Mouse (Mus musculus): Measurements from ENCODE around the gene Hnrnpa2b1. TPM values are rescaled to one million over a fixed set of nuclear protein-coding genes. Genes with fewer than 3 reads are reported as not detected.

The Hnrnpa2b1 gene
- total RNA-seq, 2 experiments from 2014 or later: 387 to 461 TPM

DNA sequence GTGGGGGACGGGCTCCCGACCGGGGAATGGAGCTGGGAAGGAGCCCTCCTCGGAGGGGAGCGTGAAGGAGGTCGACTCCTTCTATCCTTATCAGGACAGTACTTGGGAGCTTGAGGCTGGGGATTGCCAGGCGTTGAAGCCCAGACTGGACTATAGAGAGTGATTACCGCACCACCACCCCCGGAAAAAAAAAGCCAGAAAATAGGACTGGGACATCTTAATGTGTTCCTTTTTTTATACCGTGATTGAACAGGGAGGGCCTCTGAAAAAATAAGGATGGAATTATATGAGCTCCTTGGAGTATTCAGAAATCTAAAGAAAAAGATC is 1.4 kb upstream of the Hnrnpa2b1 start:
- intact Hi-C loops (cut with DNase I): no loop called here
- no peak for DNase-seq (ENCODE audit: low spot score)

DNA sequence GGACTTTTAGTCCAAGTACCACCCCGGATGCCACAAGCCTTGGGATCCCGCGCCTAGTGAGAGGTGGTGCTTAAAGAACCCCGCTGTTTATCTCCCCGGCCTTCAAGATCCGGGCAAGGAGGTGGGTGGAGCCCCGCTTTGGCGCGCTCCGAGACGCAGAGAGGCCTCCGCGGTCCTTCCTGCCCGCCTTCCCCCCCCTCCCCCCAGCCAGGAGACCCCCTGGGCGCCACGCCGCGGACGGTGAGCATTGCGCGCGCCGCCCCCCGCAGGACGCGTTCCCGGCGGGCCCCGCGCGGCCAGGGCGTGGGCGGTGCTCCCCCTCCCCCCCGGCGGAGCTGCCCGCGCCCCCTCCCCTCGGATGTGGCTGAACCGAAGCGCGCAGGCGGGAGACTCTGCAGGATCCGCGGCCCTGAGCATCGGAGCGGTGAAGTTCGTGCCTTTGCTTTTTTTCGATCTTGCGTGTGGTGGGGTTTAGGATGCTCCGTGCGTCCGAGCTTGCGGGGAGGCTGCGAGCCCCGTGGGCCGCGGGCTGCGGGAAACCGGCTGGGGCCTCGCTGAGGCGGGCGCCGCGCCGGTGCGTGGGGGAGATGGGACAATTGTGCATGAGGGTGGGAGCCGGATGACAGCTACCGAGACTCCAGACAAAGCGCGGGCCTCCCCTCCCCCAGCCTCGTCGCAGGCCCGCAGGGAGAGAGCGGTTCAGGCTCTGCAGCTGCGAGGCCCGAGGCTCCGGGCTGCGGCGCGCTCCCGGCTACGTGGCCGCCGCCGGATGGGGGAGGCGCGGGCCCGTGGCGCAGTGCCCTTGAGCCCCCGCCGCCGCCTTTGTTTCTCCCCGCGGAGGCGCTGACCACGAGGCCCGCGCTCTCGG is 851 bp upstream of the Hnrnpa2b1 start, which contains the start of gene Cbx3:
Gene Cbx3, plus strand, starts transcription at position 50 of the 868 bp plus-strand sequence.
- intact Hi-C loops (cut with DNase I): no loop called here

DNA sequence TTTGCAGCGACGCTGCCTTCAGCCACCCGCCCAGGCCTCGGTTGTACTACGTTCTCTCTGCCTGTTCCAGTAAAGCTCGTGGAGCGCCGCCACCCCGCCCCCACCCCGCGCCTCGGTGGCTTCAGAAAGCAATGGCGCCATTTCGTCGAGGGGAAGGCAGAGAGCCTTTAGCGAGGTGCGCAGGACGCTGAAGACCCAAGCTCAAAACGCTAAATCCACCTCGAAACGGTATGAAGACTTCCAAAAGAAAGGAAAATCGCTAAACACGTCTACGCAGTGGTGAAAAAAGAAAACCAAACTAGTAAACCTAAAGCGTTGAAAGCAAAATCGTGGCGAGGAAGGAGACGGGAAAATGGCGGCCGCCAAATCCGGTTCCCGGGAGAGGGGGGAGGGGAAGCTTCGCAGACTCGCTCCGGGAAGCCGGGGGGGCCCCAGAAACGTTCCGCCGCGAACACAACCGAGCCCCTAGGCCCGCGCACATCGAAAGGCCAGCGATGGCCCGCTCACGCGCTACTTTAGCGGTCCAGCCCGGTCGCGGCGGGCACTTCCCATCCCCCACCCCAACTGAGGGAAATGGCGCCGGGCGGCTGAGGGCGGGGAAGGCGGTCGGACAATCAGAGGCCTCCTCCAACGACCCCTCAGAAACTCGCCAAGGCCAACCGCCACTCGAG is 668 bp downstream of the Hnrnpa2b1 start:
- intact Hi-C loops (cut with DNase I): no loop called here
- DNase-seq (ENCODE audit: low spot score): peak; percentile 55

More for the DNA sequence above, 851 bp upstream of the Hnrnpa2b1 start, which contains the start of gene Cbx3:
- peak; percentile 62 for DNase-seq (ENCODE audit: low spot score)

DNA sequence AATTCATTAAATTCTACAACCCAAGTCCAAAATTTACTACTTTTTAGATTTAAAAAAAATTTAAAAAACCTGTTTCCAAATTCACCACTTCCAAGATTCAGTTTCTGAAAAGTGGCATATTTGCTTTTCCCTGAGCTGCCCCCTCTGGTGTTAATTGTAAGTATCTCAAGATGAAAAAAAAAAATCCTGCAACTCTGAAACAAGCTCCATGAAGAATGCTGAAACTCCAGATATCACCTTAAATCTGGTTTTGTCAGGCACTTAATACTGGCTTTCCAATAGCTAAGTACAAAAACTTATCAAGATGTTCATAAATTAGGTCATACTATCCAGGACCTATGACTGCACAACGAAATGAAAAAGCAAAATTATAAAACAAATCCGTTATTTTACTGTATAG is 2.0 kb downstream of the Hnrnpa2b1 start:
- intact Hi-C loops (cut with DNase I): no loop called here
- no peak for DNase-seq (ENCODE audit: low spot score)

DNA sequence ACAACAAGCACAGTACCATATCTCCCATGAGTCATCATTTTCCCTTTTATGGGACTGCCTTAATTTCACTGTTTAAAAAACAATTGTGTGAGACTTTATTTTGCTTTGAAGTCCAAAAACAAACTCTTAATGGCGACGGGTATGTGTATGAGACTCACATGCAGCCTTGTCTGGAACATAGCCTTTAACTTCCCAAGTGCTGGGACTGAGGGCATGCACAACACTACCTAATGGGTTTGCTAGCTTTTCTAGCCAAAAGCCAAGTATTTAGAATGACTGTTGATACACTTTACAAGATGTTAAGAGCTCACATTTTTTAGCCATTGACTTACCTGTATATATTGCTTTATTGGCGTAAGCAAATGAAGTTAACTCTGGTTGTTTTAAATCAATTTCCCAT is 9.3 kb downstream of the Hnrnpa2b1 start:
- no peak for DNase-seq (ENCODE audit: low spot score)

DNA sequence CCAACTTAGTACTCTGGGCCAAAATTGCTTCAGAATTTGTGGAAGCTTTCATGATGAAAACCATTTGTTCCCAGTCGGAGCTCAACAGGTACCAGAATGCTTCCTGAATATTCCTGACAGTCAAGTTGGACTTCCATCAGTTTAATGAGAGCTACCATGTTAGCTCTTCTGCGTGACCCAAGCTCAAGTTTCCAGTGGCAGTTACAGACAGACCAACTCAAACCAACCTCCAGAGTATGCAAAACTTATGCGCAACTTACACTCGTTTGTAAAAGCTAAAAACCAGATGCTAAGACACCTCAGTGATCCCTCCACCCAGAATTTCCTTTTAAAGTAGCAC is 9.7 kb downstream of the Hnrnpa2b1 start:
- intact Hi-C loops (cut with DNase I): no loop called here

More for the DNA sequence above, 9.3 kb downstream of the Hnrnpa2b1 start:
- intact Hi-C loops (cut with DNase I): no loop called here

DNA sequence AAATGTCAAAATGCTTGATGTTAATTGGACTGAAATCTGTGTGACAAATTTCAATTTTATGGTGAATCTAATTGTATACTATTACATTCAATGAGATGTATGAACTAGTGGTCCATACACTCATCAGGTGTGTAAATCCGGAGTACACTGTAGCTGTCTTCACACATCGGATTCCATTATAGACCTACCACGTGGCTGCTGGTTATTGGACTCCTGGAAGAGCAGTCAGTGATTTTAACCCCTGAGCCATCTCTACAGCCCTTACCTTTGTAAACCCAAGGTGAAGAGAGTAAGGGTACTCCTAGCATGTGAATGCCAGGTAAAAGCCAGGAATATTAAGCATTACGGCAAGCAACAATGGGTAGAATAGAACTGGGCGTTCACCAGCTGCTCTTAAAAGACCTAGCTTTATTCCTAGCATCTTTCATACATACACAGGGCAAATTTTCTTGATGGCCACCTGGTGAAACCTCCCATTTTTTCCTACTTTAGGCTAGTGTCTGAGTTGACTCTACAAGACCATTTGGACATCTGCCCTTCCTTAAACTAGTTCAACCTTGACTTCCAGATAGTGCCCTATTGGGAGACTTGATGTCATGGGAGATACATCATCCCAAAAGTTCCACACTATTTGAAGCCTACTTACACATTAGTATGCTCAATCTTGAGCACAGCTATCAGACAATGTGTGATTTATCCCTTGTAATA is 10.2 kb downstream of the Hnrnpa2b1 start:
- intact Hi-C loops (cut with DNase I): no loop called here
- no peak for DNase-seq (ENCODE audit: low spot score)

More for the DNA sequence above, 9.7 kb downstream of the Hnrnpa2b1 start:
- no peak for DNase-seq (ENCODE audit: low spot score)

DNA sequence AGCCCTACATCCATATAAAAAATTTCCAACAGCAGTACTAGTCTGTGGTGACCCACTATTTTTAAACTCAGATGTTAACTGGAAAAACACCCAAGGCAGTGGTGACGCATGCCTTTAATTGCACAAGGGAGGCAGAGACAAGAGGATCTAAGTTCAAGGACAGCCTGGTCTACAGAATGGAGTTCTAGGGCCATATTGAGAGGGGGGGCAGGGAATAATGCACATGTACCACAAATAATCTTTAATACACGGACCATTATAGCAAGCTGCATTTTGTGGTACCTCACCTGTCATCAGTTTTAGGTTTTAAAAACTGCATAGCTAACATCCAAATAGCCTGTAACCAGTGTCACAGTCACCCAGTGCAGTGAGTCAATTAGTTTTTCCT is 10.8 kb downstream of the Hnrnpa2b1 start:
- intact Hi-C loops (cut with DNase I): no loop called here
- DNase-seq (ENCODE audit: low spot score): no peak

DNA sequence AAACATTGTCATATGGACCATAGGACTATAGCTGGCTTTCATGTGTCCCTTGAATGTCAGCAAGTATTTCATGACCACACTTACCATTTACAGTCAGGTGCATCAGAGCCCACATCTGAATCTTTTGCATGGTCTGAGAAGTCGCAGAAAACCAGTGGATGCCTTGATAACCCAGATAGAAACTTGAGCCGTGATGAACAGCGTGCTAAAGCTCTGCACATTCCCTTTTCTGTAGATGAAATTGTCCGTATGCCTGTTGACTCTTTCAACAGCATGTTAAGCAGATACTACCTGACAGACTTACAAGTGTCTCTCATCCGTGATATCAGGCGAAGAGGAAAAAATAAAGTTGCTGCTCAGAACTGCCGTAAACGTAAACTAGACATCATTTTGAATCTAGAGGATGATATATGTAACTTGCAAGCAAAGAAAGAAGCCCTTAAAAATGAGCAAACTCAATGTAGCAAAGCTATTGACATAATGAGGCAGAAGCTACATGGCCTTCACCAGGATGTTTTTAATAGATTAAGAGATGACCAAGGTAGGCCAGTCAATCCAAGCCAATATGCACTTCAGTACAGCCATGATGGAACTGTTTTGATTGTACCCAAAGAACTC is 11.8 kb downstream of the Hnrnpa2b1 start:
- intact Hi-C loops (cut with DNase I): no loop called here
- no peak for DNase-seq (ENCODE audit: low spot score)

DNA sequence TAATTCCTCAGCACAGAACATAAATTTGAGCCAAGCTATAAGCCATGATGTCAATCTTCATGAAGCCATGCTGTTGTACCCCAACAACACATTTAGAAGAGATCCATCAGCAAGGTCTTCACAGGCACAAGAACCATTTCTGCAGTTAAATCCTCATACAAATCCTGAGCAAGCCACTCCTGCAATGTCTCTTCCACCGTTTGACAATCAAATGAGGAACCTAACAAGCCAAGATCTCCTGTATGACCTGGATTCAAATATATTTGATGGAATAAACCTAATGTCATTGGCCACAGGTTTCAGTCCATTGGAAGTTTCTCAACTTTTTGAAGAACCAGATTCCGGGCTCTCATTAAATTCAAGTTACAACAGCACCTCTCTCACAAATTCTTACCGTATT is 12.4 kb downstream of the Hnrnpa2b1 start:
- no peak for DNase-seq (ENCODE audit: low spot score)
- intact Hi-C loops (cut with DNase I): no loop called here

DNA sequence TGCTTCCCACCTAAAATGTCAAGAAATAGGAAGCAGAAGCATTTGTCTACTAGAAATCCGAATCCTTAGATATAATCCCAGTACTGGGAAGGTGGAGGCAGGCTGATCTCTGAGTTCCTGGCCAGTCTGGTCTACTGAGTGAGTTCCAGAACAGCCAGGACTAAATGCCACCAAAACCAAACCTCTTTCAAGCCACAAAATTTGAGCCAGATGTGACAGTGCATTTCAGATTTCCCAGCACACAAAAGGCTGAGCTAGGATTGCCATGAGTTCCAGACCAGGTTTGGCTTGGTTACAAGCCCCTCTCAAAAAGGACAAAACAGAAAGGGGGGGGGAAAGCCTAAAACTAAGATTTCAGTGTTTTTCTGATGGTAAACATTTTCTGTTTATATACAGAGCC is 13.5 kb downstream of the Hnrnpa2b1 start:
- intact Hi-C loops (cut with DNase I): no loop called here
- DNase-seq (ENCODE audit: low spot score): no peak

DNA sequence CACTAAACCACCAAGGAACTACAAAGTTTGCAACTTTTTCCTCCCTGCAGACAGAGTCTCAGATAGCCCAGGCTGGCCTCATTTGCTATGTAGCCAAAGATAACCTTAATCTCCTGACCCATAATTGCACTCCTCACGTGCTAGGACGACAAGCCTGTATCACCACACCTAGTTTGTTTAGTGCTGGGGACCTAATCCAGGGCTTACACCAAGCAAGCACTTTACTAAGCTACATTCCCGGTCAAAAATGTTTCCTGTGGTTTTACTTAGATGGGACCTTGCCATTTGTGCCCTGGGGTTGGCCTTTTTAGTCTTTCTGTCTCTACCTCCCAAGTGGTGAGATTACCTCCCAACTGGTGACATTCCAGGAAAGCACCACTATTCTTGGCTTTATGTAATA is 14.7 kb downstream of the Hnrnpa2b1 start:
- intact Hi-C loops (cut with DNase I): no loop called here
- no peak for DNase-seq (ENCODE audit: low spot score)

DNA sequence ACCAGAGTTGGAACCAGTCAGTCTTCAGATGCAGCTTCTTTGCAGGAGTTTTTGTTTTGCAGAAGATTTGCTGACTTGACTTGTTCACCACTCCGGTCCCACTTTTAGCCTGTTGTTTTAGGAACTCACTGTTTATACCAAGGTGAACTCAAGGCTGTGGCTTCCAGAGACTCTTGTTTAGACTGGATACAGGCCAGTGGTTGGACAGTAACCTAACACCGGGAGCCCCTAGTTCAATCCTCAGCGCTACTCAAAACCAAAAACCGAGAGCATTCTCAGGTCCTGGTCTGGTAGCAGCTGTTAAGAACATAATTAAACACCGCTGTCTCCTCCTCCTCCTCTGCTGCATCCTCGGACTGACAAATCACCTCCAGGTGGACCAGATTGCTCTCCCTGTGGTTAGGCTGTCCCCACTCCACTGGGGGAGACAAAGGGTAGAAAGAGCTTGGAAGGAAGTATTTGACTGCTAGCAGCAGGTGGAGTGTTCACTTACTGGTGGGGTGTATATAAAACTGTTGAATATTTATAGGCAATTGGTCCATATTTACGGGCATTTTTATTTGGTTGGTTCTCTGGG is 16.7 kb downstream of the Hnrnpa2b1 start:
- DNase-seq (ENCODE audit: low spot score): no peak
- intact Hi-C loops (cut with DNase I): no loop called here

DNA sequence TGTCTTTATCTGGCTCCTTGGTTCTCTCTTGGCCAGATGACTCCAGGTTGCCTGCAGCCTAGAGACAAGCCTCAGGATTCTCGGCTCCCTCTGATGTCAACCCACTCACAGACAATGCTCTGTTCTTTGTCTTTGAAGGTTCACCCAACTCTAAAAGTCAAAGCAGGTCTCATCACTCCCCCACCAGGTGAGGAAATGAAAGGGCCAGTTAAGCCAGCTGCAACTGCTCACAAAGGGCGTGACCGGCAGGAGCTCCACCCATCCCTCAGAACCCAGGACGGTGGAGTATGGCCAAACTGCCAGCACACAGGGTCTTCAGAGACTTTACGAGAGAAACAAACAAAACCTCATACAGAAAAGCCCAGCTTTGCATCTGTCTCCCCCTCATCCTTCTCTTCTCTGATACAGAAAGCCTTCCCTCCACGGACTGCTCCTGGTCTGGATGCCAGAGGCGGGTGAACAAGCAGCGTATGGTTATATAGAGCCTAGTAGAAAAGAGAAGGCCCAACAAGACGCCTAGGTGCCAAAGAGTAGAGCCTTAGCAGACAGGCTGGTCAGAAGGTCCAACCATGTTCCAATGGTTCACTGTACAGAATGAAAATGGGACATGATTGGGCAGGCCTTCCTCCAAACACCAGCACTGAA is 27.4 kb downstream of the Hnrnpa2b1 start:
- no peak for DNase-seq (ENCODE audit: low spot score)
- intact Hi-C loops (cut with DNase I): no loop called here

DNA sequence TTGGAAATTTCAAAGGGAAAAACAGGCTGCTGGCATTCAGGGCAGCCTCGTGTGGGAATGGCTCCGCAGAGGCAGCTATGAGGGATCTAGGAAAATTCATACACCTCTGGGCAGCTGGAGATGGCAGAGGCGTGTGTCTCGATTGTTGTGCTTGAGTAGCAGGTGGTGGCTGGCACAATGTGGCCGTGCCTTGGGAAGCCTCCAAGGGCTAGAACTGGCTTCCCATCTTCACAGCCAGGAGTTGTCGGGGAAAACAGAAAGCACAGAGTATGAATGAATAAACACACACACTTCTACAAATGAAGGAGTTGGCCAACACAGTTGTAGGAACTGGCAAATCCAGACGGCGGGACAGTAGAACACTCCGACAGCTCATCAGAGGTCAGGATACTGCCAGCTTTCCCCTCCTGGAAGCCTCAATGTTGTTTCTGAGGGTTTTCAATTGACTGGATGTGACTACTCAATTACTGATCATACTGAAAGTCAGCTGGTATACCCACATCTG is 30.8 kb downstream of the Hnrnpa2b1 start:
- intact Hi-C loops (cut with DNase I): no loop called here
- no peak for DNase-seq (ENCODE audit: low spot score)

DNA sequence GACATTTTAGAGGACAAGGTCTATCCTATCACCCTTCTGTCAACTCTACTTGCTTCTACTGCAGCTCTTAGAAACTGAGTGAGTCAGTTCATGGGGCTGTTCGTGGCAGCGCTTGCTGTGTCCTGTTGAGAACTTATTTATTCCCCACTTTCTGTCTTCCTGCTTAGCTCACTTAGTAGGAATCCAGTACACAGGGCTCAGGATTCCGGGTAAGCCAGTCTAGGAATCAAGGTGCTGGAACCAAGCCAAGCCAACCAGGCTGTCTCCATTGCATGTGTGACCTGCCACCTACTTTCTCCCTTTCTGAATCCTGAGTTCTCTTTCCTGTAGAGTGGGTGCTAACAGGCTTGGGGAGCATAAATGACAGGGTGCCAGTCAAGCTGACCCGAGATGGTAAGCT is 32.0 kb downstream of the Hnrnpa2b1 start:
- no peak for DNase-seq (ENCODE audit: low spot score)
- intact Hi-C loops (cut with DNase I): no loop called here

DNA sequence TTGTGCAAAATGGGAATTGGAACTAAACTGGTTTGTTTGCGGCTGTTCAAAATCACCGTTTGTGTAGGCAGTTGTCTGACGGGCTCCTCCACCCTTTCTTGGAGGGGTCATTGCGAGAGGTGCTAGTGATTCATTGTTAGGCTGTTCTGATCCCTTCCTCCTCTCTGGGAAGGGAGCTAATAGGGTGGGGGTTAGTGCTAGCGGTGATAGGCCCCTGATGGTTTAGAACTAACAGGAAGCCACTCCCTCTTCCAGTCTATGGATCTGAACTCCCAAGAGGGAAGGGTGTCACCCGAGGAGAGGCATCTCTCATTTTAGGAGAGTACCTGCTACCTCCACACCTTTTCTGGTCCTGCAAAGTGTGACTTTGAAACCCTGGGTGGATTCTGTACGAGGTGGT is 35.4 kb downstream of the Hnrnpa2b1 start:
- DNase-seq (ENCODE audit: low spot score): no peak
- intact Hi-C loops (cut with DNase I): no loop called here

DNA sequence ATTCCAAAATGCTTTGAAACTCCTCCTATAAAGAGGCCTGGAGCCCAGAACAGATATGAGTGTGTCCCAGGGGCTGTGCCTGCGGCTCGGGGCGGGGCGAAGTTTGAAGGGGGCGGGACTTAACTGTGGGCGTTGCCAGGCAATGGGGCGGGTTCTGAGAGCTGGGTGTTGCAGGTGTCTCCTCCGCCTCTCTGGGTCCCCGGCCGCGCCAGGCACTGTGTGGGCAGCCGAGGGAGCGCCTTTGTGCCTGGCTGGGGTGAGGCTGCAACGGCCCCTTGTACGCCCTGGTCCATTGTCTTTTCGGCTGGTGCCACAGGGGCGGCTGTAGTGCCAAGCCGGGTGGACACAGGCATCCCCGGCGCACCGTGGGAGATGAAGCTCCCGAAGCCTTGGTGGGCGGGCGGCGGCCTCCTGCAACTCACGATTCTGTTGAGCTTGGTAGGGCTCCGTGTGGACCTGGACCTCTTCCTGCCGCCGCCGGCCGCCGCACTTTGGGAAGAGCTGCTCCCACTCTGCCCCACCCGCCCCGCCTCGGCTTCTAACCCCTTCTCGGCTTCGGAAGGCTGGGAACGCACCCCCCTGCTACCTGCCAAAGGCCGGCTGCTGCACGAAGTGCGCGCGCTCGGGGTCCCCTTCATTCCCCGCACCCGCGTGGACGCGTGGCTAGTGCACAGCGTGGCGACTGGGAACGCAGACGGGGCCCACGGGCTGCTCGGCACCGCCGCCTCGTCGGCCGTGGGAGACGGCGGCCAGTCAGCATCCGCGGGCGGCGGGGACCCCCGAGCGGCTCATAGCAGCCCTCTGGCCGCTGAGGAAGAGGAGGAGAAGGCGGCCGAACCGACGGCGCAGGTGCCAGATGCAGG is 36.9 kb downstream of the Hnrnpa2b1 start, which contains the start of gene Nfe2l3:
Gene Nfe2l3, plus strand, starts transcription at position 136 of the 863 bp plus-strand sequence.
- DNase-seq (ENCODE audit: low spot score): no peak
- intact Hi-C loops (cut with DNase I): no loop called here

Measured in heart, postnatal 25 days (tissue).